Mouse (Mus musculus) adrenal gland, adult (tissue): ENCODE measurements around the gene Nav1.

Experiments
- DNase-seq, 2 experiments: peaks; one replicate each; pipeline ENCODE4 v3.0.0; 2022 to 2023; ENCODE audit warnings: low spot score in 1 of 2; ENCODE audit not compliant: inconsistent age in 2 of 2

Nav1 gene

DNA sequence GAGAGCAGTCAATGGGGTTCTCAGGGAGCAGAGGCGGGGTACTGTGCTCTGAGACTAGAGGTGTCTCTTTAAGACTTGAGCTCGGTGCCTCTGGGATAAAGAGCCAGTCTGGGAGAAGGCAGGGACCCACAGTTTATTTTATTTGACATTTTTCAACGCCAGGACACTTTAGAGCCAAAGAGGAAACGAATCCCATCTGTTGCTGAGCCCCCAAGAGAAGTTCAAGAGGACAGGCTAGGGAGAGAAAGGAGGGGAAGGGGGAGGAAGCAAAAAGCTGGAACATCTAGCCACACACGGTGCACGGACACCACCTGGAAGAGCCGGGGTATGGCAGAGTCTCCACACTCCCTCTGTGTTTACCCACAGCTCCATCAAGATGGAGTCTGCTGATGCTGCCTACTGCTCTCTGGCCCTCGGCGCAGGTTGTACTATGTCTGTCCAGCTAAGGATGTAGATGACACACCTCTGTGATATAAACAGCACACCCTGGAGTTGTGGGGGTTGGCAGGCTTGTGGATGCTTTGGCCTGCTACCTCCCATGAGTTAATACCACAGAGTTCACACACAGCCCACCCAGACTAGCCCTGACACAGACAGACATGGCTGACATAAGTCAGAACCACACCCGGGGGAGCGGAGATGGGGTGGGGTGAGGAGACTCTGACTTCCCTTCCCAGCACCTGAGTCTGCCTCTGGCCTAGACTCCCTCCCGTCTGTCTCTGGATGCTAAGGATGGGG, 83.1 kb downstream of the Nav1 start:
- DNase-seq: no peak

DNA sequence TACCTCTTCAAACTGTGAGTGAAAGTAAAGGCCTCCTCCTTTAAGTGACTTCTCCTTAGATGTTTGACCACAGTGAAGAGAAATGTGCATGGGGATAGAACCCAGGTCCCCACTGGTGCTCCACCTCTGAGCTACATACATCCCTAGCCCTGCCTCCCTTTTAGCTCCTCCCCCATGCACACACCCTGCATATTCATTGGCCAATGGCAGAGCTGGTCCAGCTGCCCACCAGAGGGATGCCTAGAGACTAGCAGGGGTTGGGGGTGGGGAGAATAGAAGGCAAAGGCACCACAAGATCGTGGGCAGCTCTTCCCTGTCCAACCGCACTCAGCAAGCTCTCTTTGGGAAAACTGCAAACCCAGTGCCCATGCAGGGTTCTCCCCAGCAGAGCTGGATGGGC, 83.8 kb downstream of the Nav1 start:
- DNase-seq: no peak

DNA sequence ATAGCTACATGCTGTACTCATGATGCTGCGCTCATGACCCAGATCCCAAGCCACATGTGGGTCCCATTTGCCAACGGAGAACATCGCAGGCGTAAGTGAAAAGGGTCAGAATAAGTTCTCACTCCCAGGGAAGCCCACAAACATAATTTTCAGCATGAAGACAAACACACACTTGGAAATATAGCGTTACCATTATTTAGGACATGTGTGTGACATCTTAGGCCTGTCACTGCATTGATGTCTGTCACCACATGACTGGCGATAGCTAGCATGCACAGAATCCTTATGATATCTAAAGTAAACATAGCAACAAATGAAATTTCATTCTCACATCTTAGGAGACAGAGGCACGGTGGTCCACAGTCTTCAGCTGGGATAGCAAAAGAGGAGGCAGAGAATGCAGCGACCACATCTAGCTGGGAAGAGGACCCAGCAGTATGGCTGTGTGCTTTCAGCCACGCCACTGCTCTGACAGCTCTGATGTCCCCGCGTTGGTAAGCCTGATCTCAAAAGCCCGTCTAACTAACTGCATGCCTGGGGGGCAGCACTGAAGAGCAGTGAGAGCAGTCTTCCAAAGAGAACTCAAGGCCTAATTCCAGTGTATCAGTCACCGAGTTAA, 86.4 kb downstream of the Nav1 start:
- DNase-seq: no peak

DNA sequence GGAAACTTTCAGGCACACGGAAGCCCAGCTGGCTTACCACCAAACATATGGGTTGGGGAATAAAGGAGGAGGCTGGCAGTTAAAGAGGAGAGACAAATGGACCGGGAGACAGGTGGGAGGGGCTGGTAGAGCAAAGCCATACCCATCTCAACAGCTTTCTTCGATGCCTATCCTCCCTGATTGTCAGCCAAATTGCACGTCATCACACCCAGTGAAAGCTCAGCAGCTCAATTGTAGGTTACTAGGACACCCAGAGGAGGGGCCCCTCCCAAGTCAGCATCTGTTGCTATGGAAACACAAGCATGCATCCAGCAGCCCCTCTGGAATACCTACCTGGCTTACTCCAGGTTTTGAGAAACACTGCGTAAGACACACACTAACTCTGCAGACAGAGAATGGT, 88.4 kb downstream of the Nav1 start:
- DNase-seq: no peak

DNA sequence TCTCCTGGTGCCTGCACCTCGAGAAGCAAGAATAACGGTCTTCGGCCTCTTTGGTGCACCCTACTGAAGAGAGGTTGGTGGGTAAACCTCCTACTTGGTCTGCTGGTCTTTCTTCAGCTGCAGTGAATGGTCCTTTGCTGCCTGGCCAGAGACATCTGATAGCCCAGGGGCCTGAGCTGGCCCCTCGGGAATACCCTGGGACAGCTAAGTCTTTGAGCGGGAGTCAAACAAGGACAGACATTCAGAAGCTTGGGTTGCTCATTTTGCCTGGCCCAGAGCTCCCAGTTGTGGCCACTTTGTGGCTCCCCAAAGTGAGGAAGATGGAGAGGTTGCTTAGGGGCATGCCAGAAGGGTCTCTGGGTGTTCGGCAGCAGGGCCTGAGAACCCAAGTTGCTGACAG, 89.6 kb downstream of the Nav1 start:
- DNase-seq: no peak

DNA sequence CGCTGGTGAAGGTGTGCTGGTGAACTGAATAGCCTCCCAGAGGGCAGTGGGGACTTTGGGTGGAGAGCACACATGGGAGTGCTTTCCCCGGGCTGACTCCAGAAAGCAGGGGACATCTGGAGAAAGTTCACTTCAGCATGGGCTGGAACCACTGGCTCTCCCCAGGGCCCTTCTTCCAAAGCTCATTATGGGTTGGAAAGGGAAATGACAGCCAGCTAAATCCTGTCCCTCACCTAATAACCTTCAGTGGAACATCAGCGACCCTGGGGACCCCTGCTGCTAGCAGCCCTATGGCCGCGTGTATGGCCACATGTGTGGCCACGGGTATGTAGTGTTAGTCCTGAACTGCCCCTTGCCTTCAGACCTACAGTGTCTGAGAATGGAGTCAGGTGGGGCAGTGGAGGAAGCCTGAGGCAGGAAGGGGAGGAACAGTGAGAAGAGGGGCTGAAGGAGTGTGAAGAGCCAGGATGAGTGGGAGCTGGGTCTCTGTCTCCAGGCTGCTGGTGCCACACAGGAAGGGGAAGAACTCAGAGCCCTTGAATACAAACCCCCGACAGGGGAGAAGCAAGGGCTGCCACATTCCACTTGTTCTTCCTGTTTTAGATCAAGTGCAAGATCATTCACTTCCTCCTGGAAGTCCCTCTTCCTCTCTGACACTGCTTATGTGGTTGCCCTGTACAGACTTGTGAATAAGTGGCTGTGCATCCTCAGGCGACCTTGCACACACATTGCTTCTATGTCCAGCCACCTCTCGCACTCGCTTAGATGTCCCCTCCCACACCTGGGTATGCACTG, 90.4 kb downstream of the Nav1 start:
- no peak for DNase-seq

DNA sequence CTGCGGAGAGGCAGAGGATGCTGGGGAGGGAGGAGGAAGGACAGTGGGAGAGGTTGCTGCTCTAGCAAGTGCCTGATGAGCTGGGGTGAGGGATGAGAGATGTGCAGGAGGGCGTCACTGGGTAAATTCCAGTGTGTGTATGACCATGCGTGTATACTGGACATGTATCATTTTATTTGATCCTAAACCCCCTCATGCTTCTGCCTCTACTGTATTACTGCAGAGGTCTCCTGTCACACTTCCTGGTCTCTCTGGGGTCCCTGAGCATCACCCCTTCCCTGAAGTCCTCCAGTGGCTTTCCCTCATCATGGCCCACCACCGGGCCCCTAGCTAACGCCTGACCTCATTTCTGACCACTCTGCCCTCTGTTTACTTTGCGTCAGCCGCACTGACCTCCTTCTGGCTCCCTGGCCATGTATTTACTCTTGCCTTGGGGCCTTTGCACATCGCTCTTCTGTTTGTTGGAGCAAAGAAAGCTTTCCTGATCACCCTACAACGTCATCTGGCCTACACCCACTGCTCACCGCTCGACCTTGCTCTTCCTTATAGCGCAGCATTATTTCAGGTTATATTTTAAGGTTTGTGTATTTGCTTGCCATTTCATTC, 91.4 kb downstream of the Nav1 start:
- no peak for DNase-seq

DNA sequence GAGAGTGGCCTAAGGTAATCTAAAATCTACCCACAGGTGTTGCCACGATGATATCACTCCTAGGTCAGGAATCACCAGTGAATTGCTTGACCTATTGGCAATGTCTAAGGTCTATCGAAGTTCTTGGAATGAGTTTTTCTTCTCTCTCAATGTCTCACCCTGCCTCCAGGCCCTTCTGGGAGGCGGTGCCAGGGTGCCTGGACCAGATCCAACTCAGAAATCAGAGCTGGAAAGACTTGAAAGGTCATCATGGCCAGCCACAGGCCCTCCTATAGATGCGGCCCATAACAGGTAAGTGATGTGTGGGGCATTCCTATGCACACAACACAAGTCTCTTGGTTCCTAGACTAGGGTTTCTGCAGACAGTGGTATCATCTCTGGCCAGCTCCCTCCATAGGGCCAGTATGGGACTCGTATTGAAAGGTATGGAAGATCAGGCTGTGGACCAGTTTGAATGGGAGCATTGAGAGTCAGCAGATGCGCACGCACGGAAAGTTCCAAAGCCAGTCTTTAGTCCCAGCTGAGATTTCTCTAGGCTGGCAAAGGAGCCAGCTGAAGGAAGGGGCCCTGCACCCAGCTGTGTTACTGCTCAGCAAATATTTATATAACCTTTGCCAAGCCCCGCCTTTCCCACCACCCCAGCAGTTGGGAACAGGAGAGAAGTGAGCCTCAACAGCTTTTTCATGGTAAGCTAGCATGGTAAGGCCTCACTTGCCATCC, 92.0 kb downstream of the Nav1 start:
- peak in 1 of 2 experiments; percentile 74 for DNase-seq

DNA sequence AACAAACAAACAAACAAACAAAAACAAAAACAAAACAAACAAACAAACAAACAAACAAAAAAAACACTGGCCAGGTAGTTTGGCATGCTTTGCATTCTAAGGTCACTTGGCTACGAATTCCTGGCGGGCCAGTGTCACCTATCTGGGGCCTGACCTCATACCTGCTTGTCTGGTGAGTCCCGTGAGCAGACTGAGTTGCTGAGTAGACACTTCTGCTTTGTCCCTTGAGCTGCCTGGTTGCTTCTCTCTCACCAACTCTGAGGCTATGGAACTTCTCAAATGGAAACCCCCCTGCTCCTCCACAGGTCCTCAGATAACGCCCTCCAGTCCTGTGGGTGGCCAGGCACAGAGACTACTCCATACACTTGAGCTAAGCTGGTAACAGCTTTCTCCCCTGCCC, 93.0 kb downstream of the Nav1 start:
- no peak for DNase-seq

DNA sequence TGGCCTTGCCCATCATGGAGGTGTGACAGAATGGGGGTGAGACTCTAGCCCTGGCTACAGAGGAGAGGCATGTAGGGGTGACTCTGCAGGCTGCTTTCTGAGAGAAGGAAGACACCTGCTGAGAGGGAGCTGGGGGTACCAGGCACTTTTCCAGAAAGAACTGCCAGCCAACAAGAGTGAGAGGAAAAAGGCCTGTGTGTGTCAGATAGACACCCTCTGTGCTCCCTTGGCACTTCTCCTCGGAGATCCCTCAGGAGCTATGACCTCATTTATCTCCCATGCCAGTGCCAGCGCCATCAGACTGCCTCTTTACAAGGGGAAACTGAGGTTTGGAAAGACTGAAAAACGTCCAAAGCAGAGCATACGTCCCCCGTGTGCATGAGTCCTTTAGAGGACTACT, 93.6 kb downstream of the Nav1 start:
- DNase-seq: peak in 1 of 2 experiments; percentile 65

DNA sequence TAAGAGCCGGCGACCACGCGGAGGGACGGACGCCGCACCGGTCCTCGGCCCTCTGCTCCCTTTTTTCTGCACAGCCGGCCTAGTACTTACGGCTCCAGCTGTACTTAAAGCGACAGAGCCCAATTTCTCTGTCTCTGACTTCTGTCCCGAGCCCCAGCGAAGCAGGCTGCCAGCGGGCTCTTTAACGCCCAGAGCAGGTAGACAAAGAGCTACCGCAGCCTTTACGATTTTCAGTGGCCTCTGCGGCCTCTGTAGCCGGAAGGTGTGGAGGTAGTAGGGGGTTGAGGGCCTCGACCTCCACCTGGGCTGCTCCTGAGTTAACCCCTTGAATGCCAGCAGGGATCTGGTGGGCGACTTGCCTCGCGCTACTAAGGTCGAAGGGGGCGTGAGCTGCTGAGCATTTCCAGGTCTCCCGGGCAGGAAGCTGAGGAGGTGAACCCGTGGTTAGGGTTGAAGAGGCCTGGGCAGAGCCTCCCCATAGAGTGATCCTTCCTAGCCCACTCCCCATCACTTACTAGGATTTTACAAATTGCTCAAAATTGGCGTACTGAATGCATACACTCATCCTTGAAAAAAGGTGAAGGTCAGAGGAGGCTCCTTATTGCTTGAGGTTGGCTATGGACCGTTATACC, 96.6 kb downstream of the Nav1 start:
- DNase-seq: peak; percentile 62 to 85

DNA sequence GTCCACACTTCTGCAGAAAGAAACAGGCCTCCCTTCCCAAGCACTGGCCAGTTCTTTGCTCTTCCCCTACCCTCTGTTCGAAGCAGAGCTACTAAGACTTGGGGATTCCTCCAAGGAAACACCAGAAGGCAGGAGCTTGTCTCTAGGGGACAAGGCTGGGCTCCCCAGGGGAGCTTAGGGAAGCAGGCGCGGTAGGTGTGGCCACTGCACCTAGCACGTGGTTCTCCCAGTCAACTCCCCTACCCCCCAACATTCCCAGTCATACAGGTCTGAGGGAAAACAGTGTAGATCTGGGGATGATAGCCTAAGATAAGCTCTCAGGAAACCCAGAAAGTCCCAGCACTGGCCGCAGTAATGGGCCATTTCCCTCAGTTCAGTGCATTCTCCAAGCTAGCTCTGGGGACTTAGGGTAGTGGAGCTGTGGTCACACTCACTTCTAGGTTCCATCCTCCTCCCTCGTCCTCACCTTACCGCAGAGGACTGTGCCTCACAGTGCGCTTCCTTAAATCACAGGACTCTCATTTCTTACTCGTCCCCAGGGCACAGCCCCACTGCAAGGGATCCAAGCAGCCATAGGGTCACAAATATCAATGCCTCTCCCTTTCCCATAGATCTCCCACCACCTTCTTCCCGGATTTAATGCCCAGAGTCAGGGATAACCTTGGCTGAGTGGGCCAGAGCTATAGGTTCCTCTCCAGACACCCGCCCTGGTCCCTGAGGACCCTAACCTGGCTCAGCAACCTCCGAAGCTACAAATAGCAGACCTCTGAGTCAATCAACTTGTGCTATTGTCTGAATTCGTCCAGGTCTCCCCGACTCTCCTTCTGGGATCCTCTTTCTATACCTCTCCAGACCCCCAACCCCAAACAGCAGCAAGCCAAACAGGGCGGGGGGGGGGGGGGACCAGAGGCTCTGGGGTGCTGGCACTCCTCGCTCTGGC, 97.7 kb downstream of the Nav1 start:
- DNase-seq: no peak

DNA sequence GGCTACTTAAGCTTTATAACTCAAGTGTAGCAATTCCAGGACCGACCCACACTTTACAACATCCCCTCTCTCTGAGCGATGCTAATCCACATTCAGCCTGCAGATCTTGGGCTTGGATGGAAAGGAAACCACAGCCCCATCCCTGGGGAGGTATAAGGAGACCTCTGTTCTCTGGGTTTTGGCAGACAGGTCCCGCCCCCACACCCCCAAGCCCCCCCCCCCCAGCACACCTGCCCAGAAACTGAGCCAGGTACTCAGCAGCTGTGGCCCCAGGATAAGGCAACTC, 98.8 kb downstream of the Nav1 start:
- no peak for DNase-seq

DNA sequence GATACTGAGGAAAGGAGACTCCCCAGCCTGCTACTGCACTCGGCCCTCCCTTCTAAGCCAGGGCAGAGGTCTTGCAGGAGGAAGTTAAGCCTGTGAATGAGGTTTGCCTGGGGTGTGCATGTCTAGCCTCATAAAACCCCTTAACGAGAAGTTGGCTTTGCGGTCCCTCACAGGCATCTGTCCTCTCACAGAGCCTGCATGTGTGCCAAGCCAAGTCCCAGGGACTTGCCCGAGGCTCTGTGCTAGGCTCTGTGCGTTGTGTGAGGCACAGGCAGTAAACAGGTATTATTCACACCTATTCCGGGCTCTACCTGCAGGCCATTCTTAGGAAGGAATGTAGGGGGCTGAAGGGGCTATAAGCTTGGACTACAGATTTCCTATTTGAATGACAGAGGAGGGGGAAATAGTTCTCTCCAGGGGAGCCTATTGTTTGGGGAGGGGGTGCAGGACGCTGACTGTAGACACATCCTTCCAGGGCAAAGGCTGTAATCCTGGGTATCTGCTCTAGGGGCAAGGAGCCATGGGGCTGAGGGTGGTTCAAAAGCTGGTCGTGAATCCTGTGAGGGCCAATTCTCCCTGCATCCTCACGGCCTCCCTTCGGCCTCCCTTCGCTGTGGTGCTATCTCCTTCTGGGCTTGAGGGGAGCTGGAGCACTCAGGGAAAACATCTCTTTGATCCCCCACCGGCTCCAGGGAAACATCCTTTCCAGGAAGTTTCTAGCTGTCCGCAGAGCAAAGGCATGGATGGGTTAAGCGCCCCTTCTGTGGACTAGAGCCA, 99.3 kb downstream of the Nav1 start:
- no peak for DNase-seq

DNA sequence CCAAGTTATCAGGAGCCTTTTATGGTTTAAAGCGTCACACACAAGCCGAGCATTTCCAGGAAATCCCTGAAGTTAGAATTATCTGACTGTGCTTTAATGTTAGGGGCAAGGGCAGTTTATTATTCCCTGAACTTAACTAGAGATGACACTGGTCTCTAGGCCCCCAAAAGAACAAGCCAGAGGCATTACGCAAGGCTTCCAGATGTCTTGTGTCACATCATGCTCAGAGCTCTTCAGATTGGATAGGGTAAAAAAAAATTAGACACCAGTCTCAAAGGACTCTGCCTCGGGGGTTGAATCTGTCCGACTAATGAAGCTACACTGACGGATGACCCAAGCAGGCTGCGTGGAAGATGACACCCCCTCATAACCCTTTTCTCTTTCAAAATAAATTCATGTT, 101.6 kb downstream of the Nav1 start:
- no peak for DNase-seq

DNA sequence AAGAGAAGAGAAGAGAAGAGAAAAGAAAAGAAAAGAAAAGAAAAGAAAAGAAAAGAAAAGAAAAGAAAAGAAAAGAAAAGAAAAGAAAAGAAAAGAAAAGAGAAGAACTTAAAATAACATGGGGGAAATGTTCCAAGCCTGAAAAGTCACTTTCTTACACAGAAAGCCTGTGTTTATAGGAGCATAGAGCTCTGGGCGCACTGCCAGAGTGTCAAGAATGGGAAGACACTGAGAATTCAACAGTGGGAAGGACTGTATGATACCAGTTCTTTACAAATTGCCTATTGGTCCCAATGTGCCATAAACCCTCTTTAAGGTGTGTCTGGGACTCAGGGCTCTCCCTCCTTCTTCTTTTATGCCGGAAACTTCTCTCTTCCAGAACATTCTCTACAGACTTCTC, 103.7 kb downstream of the Nav1 start:
- no peak for DNase-seq

DNA sequence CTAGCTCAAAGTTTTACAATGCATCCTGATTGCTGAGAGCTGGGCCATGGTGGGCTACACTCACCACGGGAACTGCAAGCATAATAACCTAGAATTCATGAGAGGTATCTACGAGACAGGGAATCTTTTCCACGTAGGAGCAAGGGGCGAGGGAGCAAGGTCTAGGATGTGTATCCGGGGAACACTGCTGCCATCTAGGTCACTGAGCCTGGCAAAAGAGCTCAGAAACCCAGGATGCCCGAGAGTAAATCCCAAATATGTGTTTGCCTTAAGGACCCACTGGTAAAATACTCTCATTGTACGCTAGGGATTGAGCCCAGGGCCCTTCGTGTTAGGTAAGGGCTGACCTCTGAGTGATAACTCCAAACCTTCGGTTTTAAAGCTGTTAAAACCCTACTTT, 104.3 kb downstream of the Nav1 start:
- no peak for DNase-seq

DNA sequence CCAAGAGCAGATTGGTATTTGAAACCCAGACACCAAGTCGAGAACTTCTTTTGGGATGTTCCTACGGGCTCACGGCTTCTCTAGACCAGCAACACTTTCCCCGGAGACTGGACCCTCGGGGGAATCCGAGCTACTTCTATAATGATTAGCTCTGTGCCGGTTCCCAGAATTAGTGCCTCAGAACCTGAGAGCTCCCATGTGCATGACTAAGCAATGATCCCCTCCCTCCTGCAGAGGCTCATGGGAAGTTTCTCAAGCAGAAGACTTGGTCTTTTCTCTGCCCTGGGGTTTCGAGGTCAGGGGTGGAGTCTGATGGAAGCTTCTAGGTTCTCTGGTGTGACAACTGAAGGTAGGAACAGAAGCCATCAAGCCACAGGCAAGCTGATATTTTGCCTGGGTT, 105.0 kb downstream of the Nav1 start:
- DNase-seq: no peak
